Mouse (Mus musculus): ENCODE measurements around the gene Pigf.

DNA sequence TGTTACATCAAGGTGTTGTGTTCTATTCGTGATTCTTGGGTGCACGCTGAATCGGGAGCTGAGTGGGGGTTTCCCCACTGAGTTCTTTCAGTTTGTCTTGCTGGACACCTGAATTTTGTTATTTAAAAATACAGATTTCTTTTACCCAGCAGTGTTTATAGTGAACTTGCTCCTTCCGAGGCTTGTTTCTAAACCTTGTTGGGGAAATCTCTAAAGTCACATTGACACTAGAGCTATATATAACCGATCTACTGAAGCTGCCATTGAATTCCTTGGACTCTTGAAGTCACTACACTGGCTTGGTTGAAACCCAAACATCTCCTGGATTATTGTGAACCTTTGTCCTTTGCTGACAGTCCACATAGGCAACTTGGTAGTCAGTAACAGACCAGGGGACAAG is 68.0 kb downstream of the Pigf start:
- TF ChIP-seq CTCF (conservative IDR thresholded peaks at IDR 0.05; ENCODE audit: low read length) (no peak), NANOG (IDR thresholded peaks at IDR 0.05; ENCODE audit: borderline replicate concordance, low read length) (no peak)
